Mouse (Mus musculus) lung, postnatal 0 days (tissue): ENCODE data around the gene Colq.

Experiments used
- CTCF ChIP-seq: IDR thresholded peaks from 2 replicates; pipeline ENCODE4 v1.5.1; 2016; ENCODE audit warnings: antibody characterized with exemption, mild to moderate bottlenecking
- EP300 ChIP-seq: IDR thresholded peaks from 2 replicates; pipeline ENCODE4 v1.6.1; 2016; ENCODE audit warnings: antibody characterized with exemption, mild to moderate bottlenecking, control low read depth

- TF ChIP-seq EP300: no peak
- TF ChIP-seq CTCF: no peak
These were observed 29.6 kb upstream of the Colq start for GRCm38 (mm10) chr14:31620591-31621223.
